Mouse (Mus musculus) myocyte (in vitro differentiated cells): ENCODE measurements around the gene Zfp422. TPM values are rescaled to one million over a fixed set of nuclear protein-coding genes. Genes with fewer than 3 reads are reported as not detected.

Experiments used
- H3K27me3 ChIP-seq: one replicate; pipeline ENCODE4 v1.6.1; 2011; ENCODE audit not compliant: control insufficient read depth, insufficient read depth, insufficient read length
- H3K36me3 ChIP-seq: one replicate; pipeline ENCODE4 v1.6.1; 2011; ENCODE audit not compliant: control insufficient read depth, insufficient read depth
- H3K4me2 ChIP-seq: one replicate; pipeline ENCODE4 v1.6.1; 2011; ENCODE audit warnings: low read depth, control low read depth
- H3K4me3 ChIP-seq: one replicate; pipeline ENCODE4 v1.5.1; 2011; ENCODE audit warnings: mild to moderate bottlenecking, control low read depth, moderate library complexity
- H3K79me2 ChIP-seq: one replicate; pipeline ENCODE4 v1.6.1; 2011; ENCODE audit not compliant: control insufficient read depth, insufficient read depth
- H3ac ChIP-seq: one replicate; pipeline ENCODE4 v1.6.1; 2011; ENCODE audit not compliant: control insufficient read depth, insufficient read length
- CEBPB ChIP-seq: IDR thresholded peaks from 2 replicates; pipeline ENCODE4 v1.6.1; 2011; ENCODE audit warnings: mild to moderate bottlenecking, moderate library complexity; ENCODE audit not compliant: poor library complexity, insufficient read depth, severe bottlenecking
- E2F4 ChIP-seq: IDR thresholded peaks from one replicate; pipeline ENCODE4 v1.6.1; 2011; ENCODE audit warnings: mild to moderate bottlenecking, control low read depth, moderate library complexity; ENCODE audit not compliant: insufficient read depth
- MAX ChIP-seq: IDR thresholded peaks from one replicate; pipeline ENCODE4 v1.6.1; 2011; ENCODE audit warnings: low read depth, mild to moderate bottlenecking, control low read depth
- MYOD1 ChIP-seq, 3 experiments: IDR thresholded peaks; one replicate each; pipeline ENCODE4 v1.6.1; 2011; ENCODE audit warnings: control low read depth in 2 of 3, low read depth in 2 of 3, mild to moderate bottlenecking in 2 of 3, moderate library complexity in 1 of 3; ENCODE audit not compliant: insufficient read length in 2 of 3, control insufficient read depth in 1 of 3
- MYOG ChIP-seq, 3 experiments: IDR thresholded peaks; one replicate each; pipeline ENCODE4 v1.6.1; 2011; ENCODE audit warnings: control low read depth in 2 of 3, low read depth in 2 of 3, mild to moderate bottlenecking in 2 of 3; ENCODE audit not compliant: insufficient read length in 2 of 3, control insufficient read depth in 1 of 3, insufficient read depth in 1 of 3
- POLR2A ChIP-seq: IDR thresholded peaks from one replicate; pipeline ENCODE4 v1.6.1; 2011; ENCODE audit warnings: low read depth, mild to moderate bottlenecking, control low read depth, moderate library complexity; ENCODE audit not compliant: insufficient read length
- POLR2AphosphoS2 ChIP-seq: IDR thresholded peaks from one replicate; pipeline ENCODE4 v1.6.1; 2011; ENCODE audit warnings: low read depth, control low read depth; ENCODE audit not compliant: insufficient read length
- REST ChIP-seq: IDR thresholded peaks from one replicate; pipeline ENCODE4 v1.6.1; 2011; ENCODE audit warnings: mild to moderate bottlenecking, control low read depth, moderate library complexity; ENCODE audit not compliant: insufficient read depth, insufficient read length
- SRF ChIP-seq: IDR thresholded peaks from one replicate; pipeline ENCODE4 v1.6.1; 2011; ENCODE audit warnings: low read depth; ENCODE audit not compliant: control insufficient read depth, insufficient read length
- TCF12 ChIP-seq: IDR thresholded peaks from one replicate; pipeline ENCODE4 v1.6.1; 2011; ENCODE audit warnings: mild to moderate bottlenecking, control low read depth; ENCODE audit not compliant: poor library complexity, insufficient read depth, severe bottlenecking
- TCF3 ChIP-seq: IDR thresholded peaks from one replicate; pipeline ENCODE4 v1.6.1; 2011; ENCODE audit warnings: low read depth, control low read depth; ENCODE audit not compliant: insufficient read length
- USF1 ChIP-seq: IDR thresholded peaks from one replicate; pipeline ENCODE4 v1.6.1; 2011; ENCODE audit warnings: low read depth, mild to moderate bottlenecking, control low read depth, moderate library complexity
- polyA plus RNA-seq: library from polyadenylated mRNA; unstranded; fragments of >200 nt; fragmentation: generic; extraction: Trizol; gene quantifications from one replicate; pipeline ENCODE4 v1.2.1, GENCODE M21; 2012; ENCODE audit warnings: missing spikeins

The Zfp422 gene
- polyA plus RNA-seq, 1 experiment = 5.2 TPM

GRCm38 (mm10) chr6:116673471-116674282, 44.9 kb upstream of the Zfp422 start, which contains the start of gene Rassf4:
Gene Rassf4, minus strand, starts transcription at chr6:116673952.
- no peak within 1 kb of the TSS for H3K4me3 ChIP-seq

DNA sequence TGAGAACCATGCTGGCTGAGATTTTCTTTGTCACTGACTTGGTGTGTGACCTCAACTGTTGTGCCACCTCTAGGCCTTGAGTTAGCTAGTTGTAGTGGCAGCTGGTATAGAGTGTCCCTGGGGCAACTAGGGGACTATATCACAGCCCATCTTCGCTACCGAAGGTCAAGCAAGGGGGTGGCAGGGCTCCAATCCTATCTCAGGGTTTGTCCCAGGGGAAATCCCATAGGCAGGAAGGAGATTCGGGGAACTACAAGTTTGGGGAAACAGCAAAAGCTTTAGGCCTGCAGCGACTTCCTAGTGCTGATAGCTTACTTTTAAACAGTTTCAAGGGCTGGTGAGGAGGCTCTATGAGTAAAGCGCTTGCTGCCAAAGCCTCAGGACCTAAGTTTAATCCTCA, 43.5 kb upstream of the Zfp422 start:
- no peak overlapping the region for H3K4me2 ChIP-seq
- TF ChIP-seq E2F4 (no peak), REST (no peak), MYOG (IDR thresholded peaks at IDR 0.05; ENCODE audit: control insufficient read depth in 1 of 3, insufficient read depth in 1 of 3, insufficient read length in 2 of 3, low read depth in 2 of 3) (no peak), TCF3 (no peak), SRF (no peak), USF1 (no peak), POLR2A (no peak), POLR2AphosphoS2 (no peak), CEBPB (no peak), TCF12 (no peak), MYOD1 (IDR thresholded peaks at IDR 0.05; ENCODE audit: control insufficient read depth in 1 of 3, insufficient read length in 2 of 3, low read depth in 2 of 3) (no peak), MAX (no peak)

More at GRCm38 (mm10) chr6:116673471-116674282, 44.9 kb upstream of the Zfp422 start, which contains the start of gene Rassf4:
- Histone ChIP-seq H3K27me3 (no peaks in the 10 kb centered on the region), H3ac (no peak within 1 kb of the TSS), H3K36me3 (no peaks in the 10 kb centered on the region), H3K4me2 (peak within 1 kb of the TSS; percentile 75), H3K79me2 (no peaks in the 10 kb centered on the region)
- TF ChIP-seq E2F4 = no peak
- TF ChIP-seq POLR2A = no peak
- no peak for TF ChIP-seq MYOD1 (IDR thresholded peaks at IDR 0.05; ENCODE audit: control insufficient read depth in 1 of 3, insufficient read length in 2 of 3, low read depth in 2 of 3)
- TF ChIP-seq SRF = no peak
- TF ChIP-seq CEBPB = no peak
- TF ChIP-seq USF1 = no peak
- no peak for TF ChIP-seq TCF12
- TF ChIP-seq TCF3 = no peak
- TF ChIP-seq MYOG (IDR thresholded peaks at IDR 0.05; ENCODE audit: control insufficient read depth in 1 of 3, insufficient read depth in 1 of 3, insufficient read length in 2 of 3, low read depth in 2 of 3) = no peak

DNA sequence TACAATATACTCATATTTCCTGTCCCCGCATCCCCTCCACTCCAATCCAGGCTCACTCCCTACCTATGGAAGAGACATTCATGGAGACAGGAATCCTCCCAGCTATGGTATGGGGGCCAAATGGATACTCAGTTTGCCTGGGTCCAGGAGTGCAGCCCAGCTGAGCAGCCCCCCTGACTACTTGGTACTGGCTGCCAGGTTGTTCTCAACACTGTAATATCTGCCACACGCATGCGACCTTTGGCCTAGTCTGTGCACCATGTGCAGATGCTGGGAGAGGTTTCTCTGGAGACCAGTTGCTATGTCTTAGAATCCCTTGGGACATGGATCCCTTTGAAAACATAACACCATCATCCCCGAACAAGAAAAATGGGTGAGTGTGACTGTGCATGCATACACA, 43.0 kb upstream of the Zfp422 start:
- Histone ChIP-seq H3ac (no peak overlapping the region), H3K79me2 (no peaks in the 10 kb centered on the region), H3K36me3 (no peaks in the 10 kb centered on the region), H3K27me3 (no peaks in the 10 kb centered on the region), H3K4me2 (no peak overlapping the region), H3K4me3 (no peak overlapping the region)
- TF ChIP-seq MYOG (IDR thresholded peaks at IDR 0.05; ENCODE audit: control insufficient read depth in 1 of 3, insufficient read depth in 1 of 3, insufficient read length in 2 of 3, low read depth in 2 of 3) (no peak), POLR2AphosphoS2 (no peak), POLR2A (no peak), CEBPB (no peak), SRF (no peak), MYOD1 (IDR thresholded peaks at IDR 0.05; ENCODE audit: control insufficient read depth in 1 of 3, insufficient read length in 2 of 3, low read depth in 2 of 3) (no peak), USF1 (no peak), MAX (no peak), TCF3 (no peak), TCF12 (no peak), REST (no peak), E2F4 (no peak)

More for the DNA sequence above, 43.5 kb upstream of the Zfp422 start:
- H3K4me3 ChIP-seq = no peak overlapping the region
- no peaks in the 10 kb centered on the region for H3K79me2 ChIP-seq
- no peaks in the 10 kb centered on the region for H3K27me3 ChIP-seq
- no peak overlapping the region for H3ac ChIP-seq
- no peaks in the 10 kb centered on the region for H3K36me3 ChIP-seq

GRCm38 (mm10) chr6:116671031-116671430, 42.2 kb upstream of the Zfp422 start:
- Histone ChIP-seq H3K79me2 (no peaks in the 10 kb centered on the region), H3K4me2 (no peak overlapping the region)
- TF ChIP-seq SRF (no peak), POLR2AphosphoS2 (no peak), TCF12 (peak; percentile 64), MYOG (IDR thresholded peaks at IDR 0.05; ENCODE audit: control insufficient read depth in 1 of 3, insufficient read depth in 1 of 3, insufficient read length in 2 of 3, low read depth in 2 of 3) (peak; percentile 71 to 93 (median 86)), TCF3 (peak; percentile 38), MAX (no peak), POLR2A (no peak), MYOD1 (IDR thresholded peaks at IDR 0.05; ENCODE audit: control insufficient read depth in 1 of 3, insufficient read length in 2 of 3, low read depth in 2 of 3) (peak in 2 of 3 experiments; percentile 83 to 87), E2F4 (no peak), CEBPB (no peak), USF1 (no peak), REST (no peak)

More at GRCm38 (mm10) chr6:116671031-116671430, 42.2 kb upstream of the Zfp422 start:
- Histone ChIP-seq H3K36me3 (no peaks in the 10 kb centered on the region), H3K27me3 (no peaks in the 10 kb centered on the region), H3K4me3 (no peak overlapping the region), H3ac (no peak overlapping the region)
